In the genomic region with DNA sequence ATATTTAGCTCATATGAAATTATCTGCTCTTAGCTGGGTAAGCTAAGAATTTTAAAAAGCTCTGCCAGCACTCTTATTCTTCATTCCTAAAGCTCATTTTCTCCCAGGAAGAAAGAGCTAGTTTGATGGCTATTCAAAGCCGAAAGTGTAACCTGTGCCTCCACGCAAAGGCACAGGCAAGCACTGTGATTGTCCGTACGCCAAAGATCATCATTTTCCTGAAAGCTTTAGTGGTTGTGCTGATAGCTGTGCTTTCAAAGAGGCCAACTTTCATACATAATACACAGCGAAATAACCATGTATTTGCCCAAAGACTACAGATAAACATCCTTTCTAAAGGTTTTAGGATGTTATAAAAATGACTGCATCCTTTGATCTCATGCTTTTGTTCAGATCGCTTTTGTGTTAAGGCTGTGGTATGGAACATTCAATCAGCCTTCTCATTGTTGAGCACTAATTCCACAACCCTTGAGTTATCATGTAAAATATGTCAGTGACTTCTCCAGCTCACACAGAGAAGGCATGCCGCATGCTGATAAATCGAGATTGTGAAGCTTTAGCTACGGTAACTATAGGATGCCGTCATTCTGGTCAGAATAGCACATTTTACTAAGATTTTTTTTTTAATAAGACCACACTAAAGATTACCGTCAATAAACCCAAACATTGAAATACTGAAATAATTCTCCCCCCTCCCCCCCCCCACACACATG, we compare ENCODE assay signal across 24 mouse cellular contexts.
"Had no signal": no experiment of that assay in that cellular context is flagged by ENCODE, and none has a peak within 500 bp of the region (broad histone marks: within the 10 kb centered on the region; RNA-seq: fewer than 3 reads in every experiment).

No protein-coding gene starts in this region.

- H3K27me3 ChIP-seq: kidney, embryonic 15.5 days; limb, embryonic 13.5 days; liver, embryonic 12.5 days; liver, embryonic 15.5 days; lung, embryonic 15.5 days; neural tube, embryonic 12.5 days; neural tube, embryonic 15.5 days had no signal

- H3K4me2 ChIP-seq: kidney, embryonic 15.5 days; limb, embryonic 13.5 days; liver, embryonic 12.5 days; liver, embryonic 15.5 days; lung, embryonic 15.5 days; neural tube, embryonic 12.5 days; neural tube, embryonic 15.5 days had no signal

- H3K4me1 ChIP-seq: kidney, embryonic 15.5 days; limb, embryonic 10.5 days; limb, embryonic 13.5 days; liver, embryonic 12.5 days; liver, embryonic 15.5 days; lung, embryonic 15.5 days; neural tube, embryonic 12.5 days; neural tube, embryonic 15.5 days had no signal

- H3K4me3 ChIP-seq: kidney, embryonic 15.5 days; limb, embryonic 10.5 days; limb, embryonic 13.5 days; liver, embryonic 12.5 days; liver, embryonic 15.5 days; lung, embryonic 15.5 days; neural tube, embryonic 12.5 days; neural tube, embryonic 15.5 days had no signal

- ATAC-seq: intestine, postnatal 0 days; liver, embryonic 12.5 days had no signal

- H3K36me3 ChIP-seq: kidney, embryonic 15.5 days; limb, embryonic 10.5 days; limb, embryonic 13.5 days; liver, embryonic 12.5 days; liver, embryonic 15.5 days; lung, embryonic 15.5 days; neural tube, embryonic 12.5 days had no signal

- H3K9me3 ChIP-seq: kidney, embryonic 15.5 days; limb, embryonic 10.5 days; limb, embryonic 13.5 days; liver, embryonic 12.5 days; liver, embryonic 15.5 days; lung, embryonic 15.5 days; neural tube, embryonic 12.5 days; neural tube, embryonic 15.5 days had no signal

- DNase-seq: kidney, adult 2 months; kidney, postnatal 10 days; kidney, postnatal 36 days; layer of hippocampus, postnatal 36 days; liver; lung, adult 18-20 months; lung, postnatal 10 days; lung, postnatal 36 days; right cerebral cortex, adult 18-20 months; right cerebral cortex, postnatal 14 days; right cerebral cortex, postnatal 4 days; thymus, adult 2 months; thymus, postnatal 14 days; thymus, postnatal 4 days had no signal

- H3K9ac ChIP-seq: kidney, embryonic 15.5 days; limb, embryonic 13.5 days; liver, embryonic 12.5 days; liver, embryonic 15.5 days; lung, embryonic 15.5 days; neural tube, embryonic 12.5 days; neural tube, embryonic 15.5 days had no signal

- H3K27ac ChIP-seq: kidney, embryonic 15.5 days; limb, embryonic 10.5 days; limb, embryonic 13.5 days; liver, embryonic 12.5 days; liver, embryonic 15.5 days; lung, embryonic 15.5 days; neural tube, embryonic 12.5 days; neural tube, embryonic 15.5 days; stomach, postnatal 0 days had no signal
